Mouse (Mus musculus) layer of hippocampus, adult 9-10 months (tissue): ENCODE measurements at regions not wholly inside any gene's neighbourhood (a gene's known extent, or its start where the extent isn't known, plus 50 kb on each side); places are given as distances from the start of the nearest gene placed in this dataset.

Experiments used
- DNase-seq: peaks from one replicate; pipeline ENCODE4 v3.0.0; 2022; ENCODE audit warnings: low spot score

DNA sequence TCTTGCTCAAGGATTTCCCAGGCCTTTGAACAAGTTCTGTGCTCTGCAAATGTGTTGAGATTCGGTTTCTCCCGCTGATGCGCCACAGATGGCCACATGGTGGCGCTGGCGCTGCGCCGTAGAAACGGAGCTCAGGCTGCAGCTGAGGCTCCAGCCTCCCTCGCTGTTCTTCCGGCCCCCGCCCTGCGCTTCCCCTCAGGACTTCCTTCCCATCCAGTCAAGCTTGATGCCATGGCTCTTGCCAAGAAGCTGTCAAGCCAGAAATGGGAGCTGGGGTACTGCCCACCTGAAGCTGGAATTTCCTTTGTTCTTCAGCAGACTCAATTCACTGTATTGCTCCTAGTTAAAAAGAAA lies 263.9 kb downstream of the Mpdz start:
- peak; percentile 71 for DNase-seq

DNA sequence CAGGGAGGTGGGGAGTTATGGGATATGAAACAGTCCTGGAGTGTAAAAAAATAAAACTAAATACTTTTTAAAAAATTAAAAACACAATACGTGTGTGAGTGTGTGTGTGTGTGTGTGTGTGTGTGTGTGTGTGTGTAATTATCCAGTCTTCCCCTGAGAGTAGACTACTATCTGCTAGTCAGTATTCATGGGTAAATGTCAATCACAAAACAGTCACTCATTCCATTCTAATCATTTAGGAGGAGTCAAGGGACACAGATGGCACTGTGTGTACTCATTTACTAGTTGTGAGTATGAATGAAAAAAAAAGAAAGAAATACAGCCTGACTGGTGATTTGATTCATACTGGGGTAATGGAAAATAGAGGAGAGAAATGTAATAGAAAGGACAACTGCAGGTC lies 226.5 kb downstream of the Mpdz start:
- no peak for DNase-seq

DNA sequence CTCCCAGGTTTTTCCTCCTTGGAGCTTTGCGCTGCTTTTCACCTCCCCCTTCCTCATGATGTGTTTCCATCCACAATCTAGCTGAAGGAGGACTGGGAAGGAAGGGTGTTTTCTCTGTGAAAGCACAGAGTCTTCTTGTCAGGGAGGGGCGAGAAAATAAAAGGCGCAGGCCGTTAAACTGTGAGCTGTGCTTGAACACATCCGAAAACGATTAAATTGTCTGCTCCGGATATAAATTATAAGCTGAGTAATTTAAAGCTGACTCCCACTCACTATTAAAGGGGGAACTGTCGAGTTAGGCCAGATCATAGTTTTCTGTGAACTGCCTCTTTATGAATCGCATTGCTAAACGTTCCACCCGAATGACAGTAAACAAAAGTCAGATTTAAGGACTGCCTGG lies 224.6 kb downstream of the Mpdz start:
- no peak for DNase-seq

DNA sequence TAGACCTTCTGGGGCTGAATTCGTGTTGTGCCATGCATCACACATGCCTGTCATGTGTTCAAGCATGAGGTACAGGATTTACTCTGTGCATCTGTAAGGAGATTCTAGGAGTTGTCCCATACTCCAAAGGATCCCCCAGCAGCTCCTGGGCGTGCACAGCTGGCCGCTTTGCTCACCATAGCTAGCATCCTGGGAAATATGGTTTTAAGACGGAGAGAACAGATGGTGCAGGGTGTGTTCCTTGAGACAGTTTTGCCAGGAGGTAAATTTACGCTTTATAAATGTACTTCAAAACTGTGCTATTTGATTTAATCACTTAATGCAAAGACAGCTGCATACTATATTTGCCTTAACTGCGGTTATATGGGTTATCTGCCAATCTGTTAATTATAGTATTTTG lies 220.6 kb downstream of the Mpdz start:
- DNase-seq = no peak

DNA sequence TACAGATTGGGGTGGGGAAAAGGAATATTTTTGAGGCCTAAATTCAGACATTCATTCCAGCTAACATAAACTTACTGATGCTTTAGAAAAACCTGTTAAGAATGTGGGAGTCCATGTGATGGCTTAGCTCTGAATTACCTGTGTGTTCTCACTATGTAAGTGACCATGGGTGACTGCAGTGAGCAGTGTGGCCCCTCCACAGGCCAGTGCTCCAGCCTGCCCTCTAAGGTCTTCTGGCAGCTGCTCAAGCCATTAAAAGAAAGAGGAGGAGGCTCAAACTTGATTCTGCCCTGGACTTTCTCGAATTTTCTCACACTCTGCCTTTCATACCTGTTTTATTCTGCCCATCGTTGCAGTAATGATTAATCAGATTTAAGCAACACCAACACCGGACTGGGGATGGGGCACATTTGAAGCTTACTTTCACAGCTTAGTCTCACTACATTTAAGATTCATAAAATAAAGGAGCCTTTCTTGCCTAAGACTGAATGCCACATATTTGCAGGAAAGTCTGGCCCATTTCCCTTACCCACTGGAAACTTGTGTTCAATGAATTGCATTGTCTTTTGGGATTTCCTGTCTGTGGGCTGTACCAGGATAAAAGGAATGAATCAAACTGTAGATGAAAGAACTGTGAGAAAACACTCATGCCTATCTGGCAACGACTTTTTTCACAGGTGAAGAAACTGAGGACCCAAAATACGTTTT lies 220.0 kb downstream of the Mpdz start:
- no peak for DNase-seq
